Mouse (Mus musculus) forebrain, postnatal 0 days (tissue): Measurements from ENCODE around the gene Car10. TPM values are rescaled to one million over a fixed set of nuclear protein-coding genes. Genes with fewer than 3 reads are reported as not detected.

Source experiments
- ATAC-seq: fragments of 200-750 bp; cut with Nextera tagmentation; 2 replicates; pipeline ENCODE4 v1.8.0; 2017; ENCODE audit warnings: mild to moderate bottlenecking, moderate library complexity
- DNase-seq: peaks from one replicate; pipeline ENCODE4 v3.0.0-alpha.2; 2015
- H3K27ac ChIP-seq: fragments of 300-500 bp; sonication (generic); 2 replicates; pipeline ENCODE4 v1.5.1; 2014; ENCODE audit warnings: low read depth, mild to moderate bottlenecking, antibody characterized with exemption, low read length, moderate library complexity, mixed read lengths
- H3K27me3 ChIP-seq: fragments of 300-500 bp; sonication (generic); 2 replicates; pipeline ENCODE4 v1.6.1; 2014; ENCODE audit warnings: mild to moderate bottlenecking, low read length, mixed read lengths; ENCODE audit not compliant: insufficient read depth
- H3K36me3 ChIP-seq: fragments of 300-500 bp; sonication (generic); 2 replicates; pipeline ENCODE4 v1.6.1; 2014; ENCODE audit warnings: mild to moderate bottlenecking, moderate library complexity; ENCODE audit not compliant: insufficient read depth
- H3K4me1 ChIP-seq: fragments of 300-500 bp; sonication (generic); 2 replicates; pipeline ENCODE4 v1.6.1; 2014; ENCODE audit warnings: antibody characterized with exemption; ENCODE audit not compliant: insufficient read depth
- H3K4me2 ChIP-seq: fragments of 300-500 bp; sonication (generic); 2 replicates; pipeline ENCODE4 v1.6.1; 2014; ENCODE audit warnings: low read depth, mild to moderate bottlenecking, moderate library complexity
- H3K4me3 ChIP-seq: fragments of 300-500 bp; sonication (generic); 2 replicates; pipeline ENCODE4 v1.5.1; 2014; ENCODE audit warnings: low read depth, low read length, mixed read lengths
- H3K9ac ChIP-seq: fragments of 300-500 bp; sonication (generic); 2 replicates; pipeline ENCODE4 v1.6.1; 2014; ENCODE audit warnings: mild to moderate bottlenecking
- H3K9me3 ChIP-seq: fragments of 300-500 bp; sonication (generic); 2 replicates; pipeline ENCODE4 v1.6.1; 2016; ENCODE audit warnings: low read length
- CTCF ChIP-seq: sonication (generic); IDR thresholded peaks from 2 replicates; pipeline ENCODE4 v1.5.1; 2016; ENCODE audit warnings: antibody characterized with exemption, control low read depth, low read depth
- WGBS: fragments of 180-500 bp; shearing (Covaris S2); extraction: QIAGEN DNeasy Blood & Tissue Kit; methylation state at CpG from one replicate; pipeline ENCODE4 v1.1.7; 2014; 5-methylcytosine and 5-hydroxymethylcytosine counted together
- polyA plus RNA-seq: library from polyadenylated mRNA; unstranded; fragments of >200 nt; fragmentation: Nextera tagmentation; extraction: Ambion mirVana; gene quantifications from 2 replicates; pipeline ENCODE4 v1.2.1, GENCODE M21; 2015
- total RNA-seq: library from RNA; depleted of rRNA; stranded (reverse); fragments of >200 nt; gene quantifications from 2 replicates; pipeline ENCODE4 v1.2.3, GENCODE M21; 2014

Gene Car10
- total and polyA plus RNA-seq, 2 experiments from 2014 or later, result 25.6 to 34.6 TPM

GRCm38 (mm10) chr11:93614851-93615250 is 517.0 kb downstream of the Car10 start:
- Histone ChIP-seq H3K9ac (no peak overlapping the region), H3K4me1 (no peaks in the 10 kb centered on the region), H3K36me3 (no peaks in the 10 kb centered on the region), H3K4me3 (no peak overlapping the region), H3K9me3 (no peaks in the 10 kb centered on the region), H3K4me2 (no peak overlapping the region), H3K27me3 (no peaks in the 10 kb centered on the region), H3K27ac (no peak overlapping the region)
- TF ChIP-seq CTCF, result no peak
- ATAC-seq (no peak), DNase-seq (no peak)

GRCm38 (mm10) chr11:93623605-93624004 is 525.8 kb downstream of the Car10 start:
- no peaks in the 10 kb centered on the region for H3K36me3 ChIP-seq
- DNase-seq (no peak), ATAC-seq (no peak)
- H3K4me1 ChIP-seq, result no peaks in the 10 kb centered on the region
- H3K4me3 ChIP-seq, result no peak overlapping the region
- H3K4me2 ChIP-seq, result no peak overlapping the region
- H3K27ac ChIP-seq, result no peak overlapping the region
- H3K9ac ChIP-seq, result no peak overlapping the region
- H3K9me3 ChIP-seq, result no peaks in the 10 kb centered on the region
- no peak for TF ChIP-seq CTCF
- 86% methylated on average over 5 of the region's 5 CpGs for WGBS
- no peaks in the 10 kb centered on the region for H3K27me3 ChIP-seq

GRCm38 (mm10) chr11:93639410-93639809 is 541.6 kb downstream of the Car10 start:
- ATAC-seq (no peak), DNase-seq (no peak)
- H3K27ac ChIP-seq, result no peak overlapping the region
- no peak for TF ChIP-seq CTCF
- H3K27me3 ChIP-seq, result no peaks in the 10 kb centered on the region
- H3K4me1 ChIP-seq, result no peaks in the 10 kb centered on the region
- whole genome bisulfite sequencing, result 68% methylated on average over 3 of the region's 3 CpGs
- H3K9ac ChIP-seq, result no peak overlapping the region
- H3K4me3 ChIP-seq, result no peak overlapping the region
- no peaks in the 10 kb centered on the region for H3K36me3 ChIP-seq
- H3K9me3 ChIP-seq, result no peaks in the 10 kb centered on the region
- H3K4me2 ChIP-seq, result no peak overlapping the region

- no peak for TF ChIP-seq CTCF
- H3K4me1 ChIP-seq, result no peaks in the 10 kb centered on the region
- no peak overlapping the region for H3K4me3 ChIP-seq
- no peak overlapping the region for H3K4me2 ChIP-seq
- DNase-seq (no peak), ATAC-seq (no peak)
- H3K9ac ChIP-seq, result no peak overlapping the region
- H3K9me3 ChIP-seq, result no peaks in the 10 kb centered on the region
- 28% methylated on average over 5 of the region's 5 CpGs for WGBS
- no peaks in the 10 kb centered on the region for H3K36me3 ChIP-seq
- no peaks in the 10 kb centered on the region for H3K27me3 ChIP-seq
- H3K27ac ChIP-seq, result no peak overlapping the region
These were observed 543.1 kb downstream of the Car10 start for GRCm38 (mm10) chr11:93640954-93641353.

- no peak for TF ChIP-seq CTCF
- no peaks in the 10 kb centered on the region for H3K9me3 ChIP-seq
- H3K4me3 ChIP-seq, result no peak overlapping the region
- H3K27ac ChIP-seq, result no peak overlapping the region
- H3K4me2 ChIP-seq, result no peak overlapping the region
- WGBS, result 91% methylated on average over 1 of the region's 1 CpGs
- DNase-seq (no peak), ATAC-seq (no peak)
- no peaks in the 10 kb centered on the region for H3K36me3 ChIP-seq
- no peaks in the 10 kb centered on the region for H3K4me1 ChIP-seq
- no peaks in the 10 kb centered on the region for H3K27me3 ChIP-seq
- no peak overlapping the region for H3K9ac ChIP-seq
These were observed 544.5 kb downstream of the Car10 start for GRCm38 (mm10) chr11:93642331-93642730.

GRCm38 (mm10) chr11:93643006-93643405 is 545.2 kb downstream of the Car10 start:
- 85% methylated on average over 4 of the region's 4 CpGs for WGBS
- Histone ChIP-seq H3K4me3 (no peak overlapping the region), H3K9me3 (no peaks in the 10 kb centered on the region), H3K27me3 (no peaks in the 10 kb centered on the region), H3K4me1 (no peaks in the 10 kb centered on the region), H3K27ac (no peak overlapping the region), H3K36me3 (no peaks in the 10 kb centered on the region), H3K9ac (no peak overlapping the region), H3K4me2 (no peak overlapping the region)
- TF ChIP-seq CTCF, result no peak
- ATAC-seq (no peak), DNase-seq (no peak)

GRCm38 (mm10) chr11:93643436-93643835 is 545.6 kb downstream of the Car10 start:
- no peaks in the 10 kb centered on the region for H3K9me3 ChIP-seq
- TF ChIP-seq CTCF, result no peak
- H3K36me3 ChIP-seq, result no peaks in the 10 kb centered on the region
- H3K27ac ChIP-seq, result no peak overlapping the region
- no peaks in the 10 kb centered on the region for H3K4me1 ChIP-seq
- peak; percentile 12 for DNase-seq
- no peaks in the 10 kb centered on the region for H3K27me3 ChIP-seq
- no peak overlapping the region for H3K9ac ChIP-seq
- no peak for ATAC-seq
- 74% methylated on average over 9 of the region's 9 CpGs for WGBS
- H3K4me2 ChIP-seq, result no peak overlapping the region
- no peak overlapping the region for H3K4me3 ChIP-seq

GRCm38 (mm10) chr11:93646216-93646615 is 548.4 kb downstream of the Car10 start:
- no peak overlapping the region for H3K9ac ChIP-seq
- no peak overlapping the region for H3K27ac ChIP-seq
- no peak for DNase-seq
- H3K9me3 ChIP-seq, result no peaks in the 10 kb centered on the region
- ATAC-seq, result no peak
- 94% methylated on average over 3 of the region's 3 CpGs for WGBS
- TF ChIP-seq CTCF, result no peak
- no peaks in the 10 kb centered on the region for H3K36me3 ChIP-seq
- H3K27me3 ChIP-seq, result no peaks in the 10 kb centered on the region
- H3K4me3 ChIP-seq, result no peak overlapping the region
- H3K4me1 ChIP-seq, result no peaks in the 10 kb centered on the region
- no peak overlapping the region for H3K4me2 ChIP-seq
